ENCODE assay signal across 8 mouse cellular contexts in the genomic region with DNA sequence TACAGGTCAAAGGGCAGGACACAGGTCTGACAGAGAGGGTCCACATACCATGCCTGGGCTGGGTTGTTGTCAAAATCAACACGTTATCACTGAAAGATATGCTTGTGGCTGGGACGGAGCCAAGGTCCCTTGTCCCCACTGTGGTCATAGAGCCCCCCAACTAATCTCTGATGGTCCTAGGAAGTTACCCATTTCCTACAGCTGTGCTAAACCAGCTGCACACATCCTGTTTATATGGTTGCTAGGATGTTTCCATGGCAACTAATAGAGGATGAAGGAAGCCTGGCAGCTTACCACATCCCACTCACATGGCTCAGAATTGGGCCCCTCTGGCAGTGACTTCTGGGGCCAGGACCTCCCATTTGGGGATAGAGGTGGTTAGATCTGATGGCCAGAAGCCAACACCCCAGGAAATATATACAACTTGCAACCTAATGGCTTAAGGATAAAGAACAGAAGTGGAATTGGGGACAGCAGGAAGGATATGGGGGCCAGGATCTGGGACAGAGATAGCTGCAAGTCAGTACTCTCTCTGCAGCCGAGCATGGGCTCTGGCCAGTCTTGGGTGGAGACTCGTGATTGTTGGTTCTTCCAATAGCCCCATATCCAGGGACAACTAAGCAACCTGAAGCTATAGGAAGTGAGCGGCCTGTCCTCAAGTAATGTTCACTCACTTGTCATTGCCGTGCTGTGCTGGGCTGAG. TPM values are rescaled to one million over a fixed set of nuclear protein-coding genes. Genes with fewer than 3 reads are reported as not detected.
A peak's percentile ranks its signal among the peaks of the same experiment; 100 is the strongest.
DNase-seq lines count a peak whose midpoint lies in the region; ATAC-seq and TF ChIP-seq lines count a peak whose summit lies in the region.

No protein-coding gene starts in this region.

- no peaks in the 10 kb centered on the region for H3K36me3 ChIP-seq in liver, embryonic 14.5 days (replicated peaks; ENCODE audit: control insufficient read depth, insufficient read depth, low read depth)
- H3K36me3 ChIP-seq in stomach, embryonic 15.5 days = no peaks in the 10 kb centered on the region

- no peak for TF ChIP-seq CTCF in liver, embryonic 14.5 days (IDR thresholded peaks at IDR 0.05; ENCODE audit: low read depth)

- 0 out of 4 replicates have a peak, but pooled peaks cover 0 to 2% of the 10 kb centered on the region in 2 experiments for H3K4me1 ChIP-seq in liver, embryonic 14.5 days (replicated peaks; ENCODE audit: control insufficient read depth in 2 of 2, insufficient read depth in 2 of 2, low read length in 1 of 2)
- H3K4me1 ChIP-seq in stomach, embryonic 15.5 days = 0 out of 2 replicates have a peak, but pooled peaks cover 12% of the 10 kb centered on the region

- no peak overlapping the region for H3K27ac ChIP-seq in liver, embryonic 14.5 days
- H3K27ac ChIP-seq in stomach, embryonic 15.5 days = no peak overlapping the region

- DNase-seq in thymus, postnatal 0 days (ENCODE audit: low spot score) = peak; percentile 64
- no peak for DNase-seq in thymus, adult 18-20 months
- DNase-seq in heart, postnatal 10 days = peak; percentile 66 to 70
- DNase-seq in liver, embryonic 14.5 days (ENCODE audit: low read depth in 3 of 3, low spot score in 3 of 3) = peak in 1 of 3 experiments; percentile 24
- no peak for DNase-seq in urinary bladder, adult 2 months (ENCODE audit: low spot score)
- DNase-seq in cerebellum, adult 8-10 months = no peak

- WGBS in liver, embryonic 14.5 days (ENCODE audit: insufficient replicate concordance) = 30% methylated on average over 6 of the region's 6 CpGs
- 41% methylated on average over 6 of the region's 6 CpGs for WGBS in stomach, embryonic 15.5 days

- intact Hi-C loops in heart, postnatal 10 days (cut with DNase I) = no loop called here

- no peak overlapping the region for H3K4me3 ChIP-seq in liver, embryonic 14.5 days (ENCODE audit: insufficient read depth in 1 of 2, low read depth in 2 of 2, low read length in 2 of 2)
- H3K4me3 ChIP-seq in stomach, embryonic 15.5 days (replicated peaks) = no peak overlapping the region

- H3K27me3 ChIP-seq in liver, embryonic 14.5 days (ENCODE audit: control insufficient read depth, insufficient read depth, low read length) = no peaks in the 10 kb centered on the region
- no peaks in the 10 kb centered on the region for H3K27me3 ChIP-seq in stomach, embryonic 15.5 days (replicated peaks)

- peak; percentile 21; the same call in 1 of the 2 replicates for ATAC-seq in liver, embryonic 14.5 days (ENCODE audit: insufficient read depth)
- peak; percentile 52 for ATAC-seq in stomach, embryonic 15.5 days (ENCODE audit: insufficient read depth, low FRiP score, low read depth)
- ATAC-seq in megakaryocyte-erythroid progenitor cell, adult 5-6 weeks (replicated peaks; ENCODE audit: low FRiP score, low TSS enrichment, poor library complexity, severe bottlenecking) = no peak

- H3K4me2 ChIP-seq in liver, embryonic 14.5 days (ENCODE audit: low read depth) = no peak overlapping the region
- H3K4me2 ChIP-seq in stomach, embryonic 15.5 days = no peak overlapping the region

- no peak overlapping the region for H3K9ac ChIP-seq in liver, embryonic 14.5 days (replicated peaks)
- H3K9ac ChIP-seq in stomach, embryonic 15.5 days = no peak overlapping the region

- TF ChIP-seq EP300 in liver, embryonic 14.5 days (IDR thresholded peaks at IDR 0.05; ENCODE audit: low read depth) = no peak

- H3K9me3 ChIP-seq in liver, embryonic 14.5 days (ENCODE audit: control insufficient read depth, low read length) = no peaks in the 10 kb centered on the region
- no peaks in the 10 kb centered on the region for H3K9me3 ChIP-seq in stomach, embryonic 15.5 days

RNA-seq across cellular contexts. Expression of a gene that starts 43.6 kb away (rescaled TPM):
- 13.3 and 13.7 TPM in 2 replicates for polyA plus RNA-seq in thymus, postnatal 0 days (2015; fragmentation: Nextera tagmentation; extraction: Ambion mirVana)
- 10 to 100 TPM in 1 of 2 experiments, 1 to 10 TPM in 1; 7.0 to 11.9 TPM for total RNA-seq in heart, postnatal 10 days (2021)
- 5.2 and 6.6 TPM in 2 replicates for polyA plus RNA-seq in liver, embryonic 14.5 days (2012; rRNA removed)
- 3.0 and 3.7 TPM in 2 replicates for polyA plus RNA-seq in liver, embryonic 14.5 days (2014; fragmentation: Nextera tagmentation; extraction: Ambion mirVana)
- polyA plus RNA-seq in stomach, embryonic 15.5 days (2015; fragmentation: Nextera tagmentation; extraction: Ambion mirVana) = 40.1 and 42.1 TPM in 2 replicates
- polyA plus RNA-seq in urinary bladder, adult 2 months (2012; rRNA removed) = 9.1 and 9.4 TPM in 2 replicates
- 1.2 TPM in 1 of 2 replicates, not detected in the other for total RNA-seq in megakaryocyte-erythroid progenitor cell, adult 5-6 weeks (2014; fragmentation: Nextera tagmentation)
- total RNA-seq in megakaryocyte-erythroid progenitor cell, adult 5-6 weeks (2017) = 0.34 and 0.85 TPM in 2 replicates

Comparison
In these comparisons a context has a peak if more than half of its experiments do, and no peak if none do; other contexts are left out.
1. DNase-seq: peak in thymus, postnatal 0 days (single experiment) and heart, postnatal 10 days (2 of 2); none in thymus, adult 18-20 months (0 of 2), urinary bladder, adult 2 months (single experiment) and cerebellum, adult 8-10 months (single experiment).